Mouse (Mus musculus) ES-CJ7 (cell line): ENCODE data around the gene Cpn1.

ENCODE experiments used
- DNase-seq: peaks from one replicate; pipeline ENCODE4 v3.0.0; 2011; ENCODE audit warnings: low read depth, low spot score

Gene Cpn1

DNA sequence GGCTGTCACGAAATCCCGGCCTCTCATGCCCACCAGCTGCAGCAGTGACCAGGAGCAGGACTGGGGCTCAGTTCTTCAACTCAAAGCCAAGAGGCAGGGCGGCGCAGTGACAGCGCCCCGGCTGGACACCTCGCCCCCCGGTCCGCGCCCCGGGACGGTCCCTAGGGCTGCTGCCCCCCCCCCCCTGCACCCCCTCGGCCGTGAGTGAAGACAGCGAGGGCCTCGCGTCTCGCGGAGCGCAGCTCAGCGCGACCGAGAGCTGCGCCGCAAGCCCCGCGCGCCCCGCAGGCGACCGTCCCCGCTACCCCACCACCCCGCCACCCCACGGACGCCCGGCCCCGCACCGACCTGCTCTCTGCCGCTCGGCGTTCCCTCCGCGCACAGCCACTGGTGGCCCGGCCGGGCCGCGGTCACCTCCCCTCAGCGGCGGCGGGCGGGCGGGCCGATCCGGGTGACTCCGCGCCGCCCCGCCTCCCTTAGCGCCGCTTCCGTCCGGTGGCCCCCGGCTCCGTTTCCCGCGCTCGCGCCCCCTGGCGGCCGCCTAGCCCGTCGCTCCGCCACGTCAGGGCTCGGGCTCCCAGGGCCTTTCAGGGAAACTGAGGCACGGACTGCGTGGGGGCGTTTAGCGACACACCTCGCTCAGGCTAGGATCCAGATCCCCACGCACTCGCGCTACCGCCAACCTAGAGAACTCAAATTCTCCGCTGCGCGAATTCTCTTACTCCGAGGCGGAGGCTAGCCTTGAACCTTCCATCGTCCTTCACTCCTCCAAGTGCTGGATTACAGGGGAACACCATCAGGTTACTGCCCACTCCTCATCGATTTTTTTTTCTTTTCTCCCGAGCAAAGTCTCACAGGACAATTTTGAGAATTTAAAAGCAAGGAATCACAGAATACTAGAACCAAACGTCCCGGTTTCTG is 46.3 kb downstream of the Cpn1 start, which contains the start of gene Dnmbp:
Gene Dnmbp, minus strand, starts transcription at position 423 of the 921 bp plus-strand sequence.
- DNase-seq = peak; percentile 39

DNA sequence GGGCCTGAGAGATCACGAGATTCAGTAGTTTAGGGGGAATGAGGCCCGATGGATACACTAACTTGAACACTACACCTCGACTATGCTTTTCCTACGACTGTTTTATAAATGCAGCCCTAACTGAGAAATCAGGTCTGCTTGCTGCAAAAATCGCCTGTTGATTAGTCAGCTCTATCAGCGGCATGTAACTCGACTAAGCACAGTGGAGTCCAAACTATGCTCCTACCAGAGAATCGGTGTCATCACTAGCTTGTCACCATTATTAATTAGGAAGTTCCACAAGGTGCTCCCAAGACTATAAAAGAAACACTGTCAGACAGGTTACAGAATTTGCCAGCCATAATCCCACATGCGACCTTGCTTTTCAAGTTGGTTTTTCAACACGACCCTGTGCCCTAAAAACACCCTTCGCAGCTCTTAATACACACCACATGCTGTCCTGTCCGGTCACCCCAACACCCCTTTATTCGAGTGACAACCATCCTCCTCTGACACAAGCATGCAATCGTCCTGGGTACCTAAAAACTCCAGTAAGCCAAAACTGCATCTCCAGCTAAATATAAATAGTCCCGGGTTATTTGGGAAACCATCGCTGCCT is 47.1 kb downstream of the Cpn1 start:
- no peak for DNase-seq

DNA sequence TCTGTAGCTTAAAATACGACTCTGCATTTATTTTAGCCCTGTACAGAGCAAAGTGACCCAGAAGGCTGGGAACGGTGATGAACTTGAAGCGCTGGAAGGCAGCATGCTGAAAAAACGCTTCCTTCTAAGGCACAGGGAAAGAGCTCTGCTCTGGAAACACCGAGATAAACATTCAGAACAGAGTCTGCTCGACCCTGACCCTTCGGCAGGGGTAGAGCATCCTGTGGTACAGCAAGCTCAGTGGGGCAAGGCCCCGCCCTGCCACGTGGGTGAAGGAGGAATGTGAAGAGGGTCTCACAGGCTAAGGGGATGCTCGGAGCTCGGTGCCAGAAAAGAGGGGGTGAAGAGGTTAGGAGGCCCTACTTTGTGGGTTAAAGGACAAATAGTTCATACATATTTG is 48.0 kb downstream of the Cpn1 start:
- DNase-seq = no peak

DNA sequence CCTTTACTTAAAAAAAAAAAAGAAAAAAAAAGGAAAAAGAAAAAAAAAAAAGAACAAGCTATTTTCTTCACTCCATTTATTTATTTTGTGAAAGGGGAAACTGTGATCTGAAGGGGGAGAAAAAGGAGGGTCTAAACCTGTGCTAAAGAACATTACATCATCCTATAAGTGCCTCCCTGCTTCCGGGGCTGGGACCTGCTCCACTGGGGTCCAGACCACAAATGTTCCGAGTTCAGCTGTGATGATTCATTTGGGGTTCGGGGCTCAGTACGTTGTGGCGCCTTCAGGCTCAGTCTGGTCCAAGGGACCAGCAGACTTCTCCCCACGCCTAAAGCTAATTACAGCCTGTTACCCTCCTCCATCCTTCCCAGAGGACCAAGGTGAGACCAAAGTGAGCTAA is 55.4 kb downstream of the Cpn1 start:
- no peak for DNase-seq

DNA sequence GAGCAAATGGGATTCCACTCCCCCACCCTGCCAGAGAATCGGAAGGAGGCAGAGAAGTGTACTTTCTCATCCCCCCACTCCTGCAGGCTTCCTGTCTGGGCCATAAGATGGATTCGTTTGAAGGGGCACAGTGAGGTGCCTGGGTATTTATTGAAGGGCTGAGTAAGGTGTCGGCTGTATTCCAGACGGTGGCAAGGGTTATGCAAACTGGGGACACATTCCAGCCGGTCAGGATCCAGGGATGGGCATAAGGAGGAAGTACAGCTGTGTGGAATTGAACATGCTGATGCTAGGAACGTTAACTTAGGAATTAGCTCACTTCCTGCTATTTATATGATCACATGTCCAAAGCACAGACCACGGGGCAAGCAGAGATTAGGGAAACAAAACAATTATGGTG is 56.0 kb downstream of the Cpn1 start:
- no peak for DNase-seq

DNA sequence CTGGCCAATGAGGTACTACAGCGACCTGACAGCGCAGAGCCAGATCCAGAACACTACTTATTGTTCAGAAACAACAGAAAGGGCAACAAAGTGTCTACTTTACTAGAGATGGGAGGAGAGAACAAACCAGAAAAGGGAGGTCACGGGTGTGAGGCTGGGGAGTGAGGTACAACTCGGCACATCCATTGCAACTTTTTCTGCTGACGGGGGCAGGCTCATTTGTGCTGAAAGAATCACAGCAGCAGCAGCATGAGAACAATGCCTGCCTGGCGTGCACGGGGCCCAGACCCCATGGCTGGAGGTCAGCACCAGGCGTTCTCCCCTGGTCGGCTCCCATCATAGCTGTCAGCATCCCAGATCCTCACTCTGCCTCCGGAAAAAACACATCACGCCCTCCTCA is 56.5 kb downstream of the Cpn1 start:
- DNase-seq = no peak

DNA sequence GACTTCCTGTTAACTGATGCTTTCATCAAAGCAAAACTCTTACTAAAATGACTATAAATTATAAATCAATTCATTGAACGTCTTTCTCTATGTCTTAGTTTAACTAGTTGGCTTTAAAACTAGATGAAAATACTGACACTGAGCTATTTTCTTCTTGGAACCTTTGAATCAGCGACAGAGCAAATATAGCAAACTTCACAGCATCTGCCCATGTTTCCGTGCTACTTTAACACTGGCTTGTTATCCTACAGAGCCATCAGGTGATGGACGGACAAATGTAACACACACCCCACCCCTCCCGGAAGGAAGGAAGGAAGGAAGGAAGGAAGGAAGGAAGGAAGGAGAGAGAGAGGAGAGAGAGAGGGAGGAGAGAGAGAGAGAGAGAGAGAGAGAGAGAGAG is 58.4 kb downstream of the Cpn1 start:
- no peak for DNase-seq

DNA sequence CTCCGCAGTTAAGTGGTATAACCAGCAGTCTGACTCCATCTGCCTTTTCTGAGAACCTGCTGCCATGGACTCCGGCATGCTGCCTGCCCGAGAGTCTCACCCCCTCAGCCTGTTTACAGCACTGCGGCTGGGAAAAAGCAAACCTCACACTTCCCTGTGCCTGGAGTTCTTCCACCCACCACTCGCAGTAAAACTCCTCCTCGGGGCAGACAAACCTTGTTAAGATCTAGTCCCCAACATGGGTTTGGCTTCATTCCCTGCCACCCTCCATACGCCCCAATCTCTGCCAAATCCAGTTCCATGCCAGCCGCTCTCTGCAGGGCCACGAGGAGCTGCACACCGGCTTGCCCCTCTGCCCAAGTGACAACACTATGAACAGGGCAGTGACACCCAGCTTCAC is 59.3 kb downstream of the Cpn1 start:
- DNase-seq = no peak

DNA sequence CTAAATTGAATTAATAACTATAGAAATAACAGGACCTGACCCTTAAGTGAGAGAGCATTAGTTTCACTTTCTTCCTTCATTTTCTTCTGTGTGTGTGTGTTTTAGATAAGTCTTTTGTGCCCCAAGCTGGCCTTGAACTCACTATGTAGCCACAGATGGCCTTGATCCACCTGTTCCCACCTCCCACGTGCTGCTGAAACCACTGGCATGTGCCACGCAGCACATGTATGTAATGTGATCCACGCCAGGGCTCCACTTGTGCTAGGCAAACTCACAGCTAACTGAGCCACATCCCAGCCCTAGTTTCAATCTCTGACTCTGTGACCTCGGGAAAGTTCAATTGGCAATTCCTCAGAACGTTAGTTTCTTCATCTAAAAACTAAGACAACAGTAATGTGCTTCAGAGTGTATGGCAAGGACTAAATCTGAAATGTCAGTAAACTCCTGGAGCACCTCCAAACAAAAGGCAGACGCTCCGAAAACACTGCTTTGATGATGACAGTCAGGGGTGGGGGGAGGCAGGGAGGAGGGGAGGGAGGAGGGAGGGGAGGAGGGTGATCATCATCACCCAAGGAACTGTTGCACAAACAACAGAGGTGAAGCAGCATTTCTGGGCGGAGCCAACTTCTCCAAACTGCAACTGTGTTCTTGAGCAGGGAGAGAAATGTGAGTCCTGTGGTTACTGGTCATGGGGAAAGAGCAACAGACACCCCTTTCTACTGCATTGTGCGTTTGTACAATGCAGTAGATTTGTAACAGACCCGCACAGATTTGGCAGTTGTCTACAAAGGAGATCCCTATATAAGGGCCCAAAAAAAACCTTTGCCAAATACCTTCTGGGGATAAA is 60.0 kb downstream of the Cpn1 start:
- no peak for DNase-seq

DNA sequence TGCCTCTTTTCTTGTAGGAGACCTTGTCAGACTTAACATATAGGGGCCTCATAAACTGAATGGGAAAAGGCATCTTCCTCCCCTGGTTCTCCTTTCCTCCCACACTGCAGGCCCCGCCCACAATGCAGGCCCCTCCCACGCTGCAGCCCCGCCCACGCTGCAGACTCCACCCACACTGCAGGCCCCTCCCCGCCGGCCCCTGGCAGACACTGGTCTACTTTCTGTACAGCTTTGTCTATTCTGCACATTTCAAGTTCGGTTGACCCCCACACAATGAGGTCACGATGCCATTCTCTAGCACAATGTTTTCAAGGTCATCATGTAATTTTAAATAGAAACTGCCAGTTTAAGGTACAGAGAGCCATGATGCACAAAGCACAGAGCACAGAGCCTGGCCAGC is 62.0 kb downstream of the Cpn1 start:
- peak; percentile 69 for DNase-seq

DNA sequence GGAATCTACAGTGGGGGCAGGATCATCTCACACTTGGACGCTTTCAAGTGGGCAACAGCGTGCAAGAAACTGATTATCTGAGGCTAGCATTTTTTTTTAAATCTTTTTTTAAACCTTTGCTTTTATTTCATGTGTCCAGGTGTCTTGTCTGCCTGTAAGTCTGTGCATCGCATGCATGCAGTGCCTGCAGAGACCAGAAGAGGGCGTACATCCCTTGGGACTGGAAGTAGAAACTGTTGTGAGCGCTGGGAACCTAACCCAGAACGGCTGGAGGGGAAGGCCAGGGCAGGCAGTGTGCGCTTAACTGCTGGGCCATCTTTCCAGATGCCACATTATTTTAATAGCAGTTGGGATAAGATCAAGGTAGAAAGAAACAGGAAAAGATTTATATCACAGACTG is 63.4 kb downstream of the Cpn1 start:
- DNase-seq = peak; percentile 77

DNA sequence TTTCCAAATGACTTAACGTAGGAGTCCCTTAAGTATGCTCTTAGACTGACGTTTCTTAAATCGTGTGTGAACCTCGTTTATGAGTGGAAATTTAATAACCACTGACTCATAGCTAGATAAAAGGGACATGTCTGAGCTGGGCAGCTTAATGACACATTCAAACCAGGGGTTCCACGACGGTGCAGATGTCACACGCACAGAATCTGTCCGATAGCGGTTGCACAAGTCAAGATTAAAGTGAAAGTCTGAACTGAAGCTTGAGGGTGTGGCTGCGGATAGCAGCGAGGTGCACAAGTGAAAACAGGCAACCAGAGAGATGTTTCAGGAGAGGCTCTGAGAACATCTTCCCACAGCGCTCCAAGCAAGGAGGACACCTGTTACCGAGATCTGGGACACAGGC is 64.9 kb downstream of the Cpn1 start:
- DNase-seq = no peak

DNA sequence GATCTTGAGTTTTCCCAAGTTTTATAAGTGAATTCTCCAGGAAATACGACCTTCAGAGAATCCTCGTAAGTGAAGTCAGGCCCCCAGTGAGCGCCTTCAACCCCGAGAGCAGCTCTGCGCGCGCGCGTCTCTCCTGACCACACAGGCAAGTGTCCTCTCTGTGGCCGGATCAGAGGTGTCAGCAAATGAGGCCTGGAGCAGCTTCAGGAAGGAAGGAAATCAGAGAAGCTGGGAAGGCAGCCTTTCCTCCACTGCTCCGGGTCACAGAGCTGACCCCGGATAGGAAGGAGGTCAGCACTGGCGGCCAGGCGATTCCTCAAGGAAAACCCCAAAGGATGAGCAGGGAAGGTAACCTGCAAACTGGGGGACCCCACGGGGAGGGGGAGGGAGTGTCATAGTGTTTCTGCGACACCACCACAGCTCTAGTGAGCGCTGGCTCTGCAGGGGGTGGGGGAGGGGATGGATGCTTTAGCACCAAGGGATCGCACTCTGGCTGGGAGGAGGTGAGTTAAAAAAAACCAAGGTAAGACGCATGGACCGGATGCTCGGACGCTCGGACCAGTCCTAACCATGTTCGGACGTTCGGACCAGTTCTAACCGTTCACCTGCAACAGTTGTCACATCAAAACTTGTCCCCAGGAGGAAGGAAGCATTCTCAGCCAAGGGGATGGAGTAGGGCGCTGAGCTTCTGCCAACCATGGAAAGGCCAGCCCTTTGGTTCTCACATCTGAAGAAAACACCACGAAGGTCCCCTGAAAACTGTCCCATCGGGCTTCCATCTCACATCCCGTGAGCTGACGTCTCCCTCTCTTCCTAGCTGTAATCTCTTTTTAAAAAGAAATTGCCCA is 65.7 kb downstream of the Cpn1 start:
- DNase-seq = peak; percentile 45

DNA sequence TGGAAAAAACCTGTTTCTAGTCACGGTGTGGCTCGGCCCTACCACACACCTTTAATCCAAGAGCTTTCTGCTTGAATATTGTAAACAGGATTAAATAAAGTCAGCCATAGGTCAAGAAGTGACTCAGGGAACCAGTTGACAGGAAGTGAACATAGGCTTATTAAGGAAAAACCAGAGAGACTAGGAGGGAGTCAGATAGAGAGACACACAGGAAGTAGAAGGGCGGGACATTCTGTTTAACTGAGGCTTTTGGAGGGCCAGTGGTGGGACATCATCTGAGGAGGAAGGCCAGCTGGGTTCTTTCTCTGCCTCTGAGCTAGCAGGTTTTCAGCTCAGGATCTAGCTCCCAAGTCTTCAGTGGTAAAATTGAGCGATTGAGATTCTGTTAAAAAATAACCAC is 66.5 kb downstream of the Cpn1 start:
- peak; percentile 32 for DNase-seq

DNA sequence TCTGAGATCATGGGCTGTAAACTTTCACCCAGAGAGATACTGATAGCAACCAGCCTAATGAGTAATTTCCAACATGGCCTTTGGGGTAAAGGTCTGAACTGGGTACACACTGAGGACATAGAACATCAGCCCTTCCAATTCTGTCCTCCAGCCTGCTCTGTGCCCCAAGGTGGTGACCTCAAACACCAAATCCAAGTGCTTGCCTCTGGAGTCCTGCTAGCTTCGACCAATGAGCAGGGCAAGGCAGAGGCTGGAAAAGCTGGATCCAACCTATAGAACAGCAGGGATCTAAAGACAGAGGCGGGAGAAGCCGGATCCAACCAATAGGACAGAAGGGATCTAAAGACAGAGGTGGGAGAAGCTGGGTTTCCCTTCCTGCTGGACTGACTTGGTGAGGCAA is 67.5 kb downstream of the Cpn1 start:
- DNase-seq = peak; percentile 92

DNA sequence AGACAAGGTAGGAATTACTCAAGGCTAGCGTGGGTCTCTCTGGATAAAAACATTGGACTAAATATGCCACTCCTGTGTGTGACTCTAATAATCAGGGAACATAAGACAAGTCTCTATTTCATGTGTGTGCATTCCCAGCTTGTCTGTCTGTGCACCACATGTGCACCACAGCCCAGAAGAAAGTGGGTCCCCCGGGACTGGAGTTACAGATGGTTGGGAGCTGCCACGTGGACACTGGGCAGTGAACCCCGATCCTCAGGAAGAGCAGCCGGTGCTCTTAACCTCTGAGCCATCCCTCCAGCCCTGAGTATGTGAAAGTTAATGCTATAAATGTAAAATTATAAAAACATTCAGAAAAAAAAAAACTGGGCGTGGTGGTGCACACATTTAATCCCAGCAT is 68.6 kb downstream of the Cpn1 start:
- no peak for DNase-seq

DNA sequence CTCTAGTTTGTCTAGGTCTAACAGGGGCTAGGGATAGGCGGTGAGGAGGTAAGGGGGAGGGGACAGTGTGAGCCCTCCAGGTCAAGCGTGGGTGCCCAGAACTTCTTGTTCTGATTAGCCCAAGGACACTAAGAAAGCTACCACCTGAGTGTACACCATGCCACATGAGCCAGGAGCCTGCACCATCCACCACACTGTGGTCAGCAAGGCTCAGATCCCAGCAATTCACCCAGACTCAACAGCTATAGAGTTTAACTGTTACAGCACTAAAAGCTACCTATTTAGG is 69.0 kb downstream of the Cpn1 start:
- no peak for DNase-seq

DNA sequence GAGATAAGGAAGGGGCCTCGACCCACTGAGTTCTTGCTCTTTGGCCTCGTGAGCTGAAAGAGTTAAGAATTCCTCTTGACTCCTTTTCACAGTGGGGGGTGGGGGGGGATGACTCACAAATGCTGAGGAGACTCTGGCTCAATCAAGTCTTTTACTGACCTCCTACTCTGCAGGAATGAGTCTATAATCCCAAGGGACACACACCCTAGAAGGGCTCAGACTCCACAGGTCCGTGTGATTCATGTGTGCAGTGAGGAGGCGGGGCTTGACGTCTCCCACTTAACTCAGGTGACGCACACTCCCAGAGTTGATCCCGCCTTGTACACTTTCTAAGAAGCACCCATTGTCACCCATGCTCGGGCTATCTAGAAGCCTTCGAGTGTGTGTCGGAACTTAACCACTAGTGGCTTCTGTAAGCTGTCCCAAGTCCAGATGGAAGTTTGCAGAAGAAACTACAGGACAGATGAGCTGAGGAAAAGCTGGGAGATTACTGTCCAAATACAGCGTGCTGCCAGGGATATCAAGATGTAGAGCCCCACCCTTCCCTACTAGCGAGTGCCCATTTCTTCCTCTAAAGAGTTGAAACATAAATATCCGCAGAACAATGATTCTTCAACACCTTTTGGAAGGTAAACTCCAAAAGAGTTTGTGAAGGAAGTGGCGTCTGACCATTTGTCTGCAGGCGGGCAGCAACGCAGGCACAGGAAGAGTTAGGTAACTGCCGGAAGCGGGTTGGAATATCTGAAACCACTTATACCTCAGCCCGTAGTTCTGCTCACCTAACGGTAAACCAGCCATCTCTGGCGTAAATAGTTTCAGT is 69.6 kb downstream of the Cpn1 start:
- DNase-seq = peak; percentile 51

DNA sequence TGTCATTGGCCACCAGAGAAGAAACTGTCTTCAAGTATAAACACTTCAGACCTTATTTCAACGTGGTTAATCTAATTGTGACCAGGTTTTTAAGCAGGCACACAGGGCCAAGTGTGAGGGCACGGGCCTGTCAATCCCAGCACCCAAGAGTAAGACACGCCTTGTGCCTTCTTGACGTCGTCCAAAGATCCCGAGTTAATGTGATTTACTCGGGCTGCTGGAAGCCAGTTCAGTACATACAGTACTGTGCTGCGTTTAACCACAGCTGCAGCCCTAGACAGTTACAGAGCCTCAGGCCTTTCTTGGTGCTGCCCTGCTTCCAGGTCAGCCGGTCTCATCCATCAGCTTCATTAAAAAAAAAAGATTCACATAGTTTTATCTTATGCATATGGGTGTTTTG is 70.9 kb downstream of the Cpn1 start:
- DNase-seq = no peak

DNA sequence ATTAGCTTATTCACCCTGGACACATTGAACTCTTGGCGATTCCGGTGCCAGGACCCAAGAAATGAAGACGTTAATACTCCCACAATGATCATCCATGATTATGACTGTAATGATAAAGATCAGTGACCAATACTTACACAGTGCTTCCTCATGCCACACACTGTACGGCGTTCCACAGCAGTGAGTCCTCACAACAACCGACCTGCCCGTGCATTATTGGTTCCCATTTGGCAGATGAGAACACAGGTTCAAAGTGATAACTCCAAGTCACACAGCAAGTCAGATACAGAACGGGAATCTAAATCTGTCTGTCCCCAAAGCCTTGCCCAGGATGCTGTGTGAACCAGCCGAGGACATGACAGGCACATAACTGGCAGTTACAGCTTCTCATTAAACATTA is 71.4 kb downstream of the Cpn1 start:
- no peak for DNase-seq
